Mouse (Mus musculus) brain, adult 2 months (tissue): ENCODE data around the gene Ndst4.

Source experiments
- DNase-seq: peaks from one replicate; pipeline ENCODE4 v3.0.0; 2011; ENCODE audit warnings: low read depth, low spot score

Gene Ndst4

DNA sequence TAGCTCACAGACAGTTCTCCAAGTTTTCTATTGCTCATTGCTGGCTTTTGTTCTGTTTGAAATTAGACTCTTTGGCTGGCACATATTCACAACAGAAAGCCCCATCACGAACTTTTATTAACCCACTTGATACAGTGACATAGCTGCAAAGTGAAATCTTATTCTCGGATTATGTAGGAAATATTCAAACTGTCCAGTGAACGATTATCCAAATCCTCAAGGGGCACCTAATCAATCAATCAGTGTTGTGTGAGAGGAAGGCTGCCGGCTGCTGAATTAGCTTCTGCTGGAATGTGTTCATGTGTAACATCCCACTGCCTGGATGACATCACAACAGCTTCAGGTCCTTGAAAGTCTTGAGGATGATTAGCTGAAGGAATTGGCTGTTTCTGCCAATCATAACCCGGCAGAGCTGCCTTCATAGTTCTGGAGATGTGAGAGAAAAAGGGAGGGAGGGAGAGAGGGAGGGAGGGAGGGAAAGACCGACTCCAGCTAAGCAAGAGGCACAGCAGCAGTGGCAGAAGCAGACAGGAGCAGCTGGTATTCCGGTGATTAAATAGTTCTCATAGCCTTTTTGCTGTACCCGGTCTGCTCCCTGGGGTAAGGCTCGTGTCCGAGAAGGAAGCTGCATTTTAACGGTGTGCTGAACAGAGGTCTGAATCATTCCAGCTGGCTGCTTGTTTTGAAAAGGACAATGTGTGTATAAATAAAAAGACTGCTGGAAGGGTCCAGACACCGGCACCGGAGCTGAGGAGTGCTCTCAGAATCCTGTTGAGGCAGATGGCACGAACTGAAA lies at the start of gene Ndst4:
Gene Ndst4 (plus strand): TSS at position 476 of the 796 bp plus-strand sequence.
- DNase-seq: peak; percentile 74

DNA sequence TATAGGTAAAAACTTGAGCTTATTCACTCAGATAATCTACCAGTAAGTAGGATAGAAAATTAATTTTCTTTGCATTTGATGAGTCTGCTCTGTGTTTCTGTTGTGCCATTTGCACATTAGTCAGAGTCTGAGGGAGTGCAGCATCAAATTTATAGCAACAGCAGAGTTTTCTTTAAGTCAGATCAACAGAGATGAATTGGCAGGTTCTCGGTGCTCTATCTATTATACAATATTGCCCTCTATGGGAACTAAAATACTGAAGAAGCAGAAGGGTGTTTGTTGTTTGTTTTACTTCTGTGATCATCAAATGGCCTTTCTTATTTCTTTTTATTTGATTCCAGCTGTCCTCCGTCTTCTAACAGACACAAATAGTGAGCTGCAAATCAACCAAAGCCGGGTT lies 6.4 kb upstream of the Ndst4 start:
- DNase-seq: peak; percentile 28

DNA sequence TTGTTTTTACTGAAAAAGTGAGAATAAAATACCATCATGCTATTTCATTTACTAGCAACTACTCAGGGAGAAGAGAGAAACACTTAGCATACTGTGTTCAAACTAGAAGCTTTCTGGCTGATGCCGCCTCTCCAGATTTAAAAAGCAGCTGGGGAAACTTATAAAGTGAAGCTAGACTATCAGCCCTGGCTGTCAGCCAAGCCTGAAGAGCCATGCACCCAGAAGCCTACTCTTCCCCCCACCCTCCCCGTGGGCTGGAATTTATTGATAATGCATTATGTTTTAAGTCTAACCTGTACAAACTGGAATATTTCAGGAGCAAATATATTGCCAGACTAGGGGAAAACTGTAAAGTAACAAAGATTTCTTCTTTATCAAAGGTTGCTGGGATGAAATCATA lies 2.6 kb downstream of the Ndst4 start:
- DNase-seq: peak; percentile 19

DNA sequence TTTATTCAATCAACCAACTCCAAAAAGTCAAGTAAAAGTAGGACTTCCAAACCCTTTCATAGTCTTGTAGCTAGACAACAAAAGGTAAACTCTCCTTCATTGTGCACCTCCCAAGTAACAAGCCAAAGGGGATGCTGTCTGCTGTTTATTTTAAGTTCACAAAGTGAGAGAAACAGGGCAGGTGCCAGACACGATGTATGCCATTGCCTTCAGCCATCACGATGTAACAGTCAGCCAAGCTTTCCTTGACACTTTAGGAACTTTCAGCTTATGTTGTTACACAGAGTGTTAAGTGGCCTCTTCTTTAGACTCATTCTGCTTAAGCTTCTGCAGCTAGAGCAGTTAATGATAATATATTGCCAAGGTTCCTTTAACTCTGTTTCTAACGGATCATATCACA lies 3.1 kb downstream of the Ndst4 start:
- DNase-seq: peak; percentile 5

DNA sequence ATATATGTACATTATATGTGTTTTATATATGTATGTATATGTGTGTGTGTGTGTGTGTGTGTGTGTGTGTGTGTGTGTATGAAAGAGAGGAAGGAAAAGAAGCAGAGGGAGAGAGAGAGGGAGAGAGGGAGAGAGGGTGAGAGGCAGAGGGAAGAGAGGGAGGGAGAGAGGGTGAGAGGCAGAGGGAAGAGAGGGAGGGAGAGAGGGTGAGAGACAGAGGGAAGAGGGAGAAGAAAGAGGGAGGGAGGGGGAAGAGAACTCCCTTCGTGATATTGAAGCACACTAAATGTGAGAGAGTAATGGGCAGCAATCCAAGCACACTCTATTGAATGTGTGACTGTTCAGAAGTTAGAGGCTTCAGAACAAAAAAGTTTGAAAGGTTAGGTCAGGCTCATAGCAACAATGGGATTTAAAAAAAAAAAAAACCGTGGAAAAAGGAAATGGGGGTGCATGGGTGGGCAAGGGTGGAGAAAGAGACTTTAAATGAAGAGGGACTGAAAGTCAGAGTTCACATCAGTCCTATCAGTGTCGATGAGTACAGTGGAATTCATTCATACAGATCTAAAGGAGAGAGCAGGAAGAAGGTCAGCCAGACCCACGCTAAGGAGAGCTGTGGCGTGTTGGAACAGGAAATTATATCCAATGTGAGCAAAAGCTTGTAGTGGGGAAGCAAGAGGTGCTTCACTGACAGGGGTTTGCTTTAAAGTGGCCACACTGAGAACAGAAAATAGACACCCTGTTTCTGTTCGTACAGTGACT lies 63.2 kb downstream of the Ndst4 start:
- DNase-seq: no peak

DNA sequence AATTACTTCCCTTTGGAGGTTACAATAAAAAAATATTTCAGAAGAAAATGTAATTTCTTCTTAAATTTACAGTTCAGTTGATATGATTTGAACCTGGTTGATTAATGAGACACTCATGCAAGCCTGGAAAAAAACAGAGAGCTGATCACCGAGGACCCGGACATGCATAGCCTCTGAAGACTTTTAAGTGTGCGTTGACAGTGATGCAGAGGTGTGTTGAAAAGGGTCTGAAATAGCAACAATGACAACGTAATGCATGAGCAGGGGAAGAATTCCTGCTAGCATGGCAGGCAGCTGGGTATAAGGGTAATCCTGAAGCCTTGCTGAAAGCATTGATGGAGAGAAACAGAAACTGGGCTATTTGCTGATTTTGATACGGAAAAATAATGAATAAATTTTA lies 106.2 kb downstream of the Ndst4 start:
- DNase-seq: no peak

DNA sequence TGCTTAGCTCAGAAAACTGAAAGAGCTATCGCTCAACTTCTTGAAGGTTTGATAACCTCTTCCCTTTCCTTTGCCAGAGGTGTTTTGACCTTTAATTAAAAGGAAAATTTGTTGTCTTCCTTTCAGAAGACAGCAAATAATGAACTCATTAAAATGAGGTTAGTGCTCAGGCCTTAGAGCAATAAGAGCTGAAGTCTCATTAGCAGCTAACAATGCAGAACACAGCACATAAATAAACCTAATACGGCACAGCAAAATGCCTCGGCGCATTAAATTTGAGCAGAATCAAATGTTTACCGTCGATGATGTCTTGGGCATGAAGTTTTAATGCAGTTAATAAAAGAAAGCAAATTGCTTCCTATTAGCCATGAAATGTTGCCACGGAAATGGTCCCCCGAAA lies 129.5 kb downstream of the Ndst4 start:
- DNase-seq: no peak

DNA sequence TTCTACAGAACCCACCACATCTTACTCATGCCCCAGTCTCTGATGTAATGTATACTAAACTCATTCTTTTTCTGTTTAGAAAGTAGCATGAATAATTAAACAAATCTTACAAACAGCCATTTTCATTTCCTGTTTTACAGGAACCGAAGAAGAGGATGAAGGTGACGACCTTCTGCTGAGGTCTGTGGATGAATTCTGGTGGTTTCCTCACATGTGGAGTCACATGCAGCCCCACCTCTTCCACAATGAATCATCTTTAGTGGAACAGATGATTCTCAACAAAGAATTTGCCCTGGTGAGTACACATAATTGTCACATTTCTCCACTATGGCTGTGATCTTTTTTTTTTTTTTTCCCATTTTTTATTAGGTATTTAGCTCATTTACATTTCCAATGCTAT lies 166.7 kb downstream of the Ndst4 start:
- DNase-seq: no peak

DNA sequence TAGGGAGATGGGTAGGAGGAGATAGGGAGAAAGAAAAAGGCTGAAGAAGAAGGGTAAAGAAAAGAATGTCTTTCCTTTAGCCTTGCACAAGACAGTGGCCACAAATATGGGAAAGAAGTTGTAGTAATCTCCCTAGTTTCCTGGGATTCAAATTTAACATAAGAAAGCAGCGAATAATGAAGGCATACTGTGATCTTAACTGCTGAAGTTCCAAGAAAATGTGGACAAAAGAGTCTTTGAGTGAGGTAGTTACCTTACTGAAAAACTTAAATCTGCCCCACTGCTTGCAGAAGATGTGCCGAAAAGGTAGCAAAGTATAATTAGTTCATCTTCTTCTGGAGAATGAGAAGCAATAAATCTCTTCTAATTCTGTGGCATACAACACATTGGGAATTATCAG lies 228.4 kb downstream of the Ndst4 start:
- no peak for DNase-seq

DNA sequence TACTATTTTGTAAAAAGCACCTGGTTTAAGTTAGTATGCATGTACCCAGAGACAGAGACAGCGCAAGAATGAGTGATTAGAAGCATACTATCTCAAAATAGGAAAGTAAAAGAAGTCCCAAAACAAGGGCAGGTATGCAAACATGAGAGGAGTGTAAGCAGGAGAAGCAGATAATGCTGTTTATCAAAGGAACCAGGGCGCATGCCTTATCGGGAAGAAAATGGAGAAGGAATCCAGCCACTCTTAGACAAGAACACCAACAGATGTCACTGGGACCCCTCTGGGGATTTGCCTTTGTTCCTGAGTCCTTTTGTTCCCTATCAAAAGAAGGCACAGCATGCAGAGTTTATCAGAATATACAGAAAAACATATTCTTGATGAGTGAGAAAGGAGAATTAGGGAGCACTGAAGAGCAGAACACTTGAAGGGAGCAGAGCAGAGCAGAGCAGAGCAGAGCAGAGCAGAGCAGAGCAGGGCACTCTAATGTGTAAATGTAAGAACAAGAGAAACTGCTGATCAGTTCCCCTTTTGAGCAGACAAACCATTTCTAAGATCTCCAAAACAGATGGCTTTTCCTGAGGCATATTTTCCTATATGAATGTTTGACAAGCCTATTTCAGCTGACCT lies 251.2 kb downstream of the Ndst4 start:
- no peak for DNase-seq

DNA sequence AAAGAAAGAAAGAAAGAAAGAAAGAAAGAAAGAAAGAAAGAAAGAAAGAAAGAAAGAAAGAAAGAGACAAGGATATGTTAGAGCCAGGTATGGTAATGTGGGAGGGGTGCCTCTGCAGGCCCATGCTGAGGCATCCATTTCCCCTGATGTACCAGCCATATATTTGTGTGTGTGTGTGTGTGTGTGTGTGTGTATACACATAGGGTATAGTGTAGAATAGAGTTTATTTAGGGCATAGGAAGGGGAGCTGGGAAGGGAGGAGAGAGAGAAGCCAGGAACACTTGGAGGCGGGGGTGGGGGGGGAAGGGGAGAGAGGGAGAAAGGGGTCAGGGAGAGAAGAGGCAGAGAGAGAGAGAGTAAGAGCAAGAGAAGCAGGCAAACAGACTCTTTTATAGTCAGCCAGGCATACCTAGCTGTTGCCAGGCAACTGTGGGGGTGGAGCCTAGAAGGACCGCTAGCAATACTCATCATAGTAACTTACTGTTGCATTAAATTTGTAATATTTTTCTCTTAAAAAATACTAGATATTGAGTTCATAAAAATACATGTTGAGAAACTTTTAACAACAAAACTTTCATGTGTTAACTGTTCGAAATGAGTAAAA lies 256.3 kb downstream of the Ndst4 start:
- peak; percentile 19 for DNase-seq

DNA sequence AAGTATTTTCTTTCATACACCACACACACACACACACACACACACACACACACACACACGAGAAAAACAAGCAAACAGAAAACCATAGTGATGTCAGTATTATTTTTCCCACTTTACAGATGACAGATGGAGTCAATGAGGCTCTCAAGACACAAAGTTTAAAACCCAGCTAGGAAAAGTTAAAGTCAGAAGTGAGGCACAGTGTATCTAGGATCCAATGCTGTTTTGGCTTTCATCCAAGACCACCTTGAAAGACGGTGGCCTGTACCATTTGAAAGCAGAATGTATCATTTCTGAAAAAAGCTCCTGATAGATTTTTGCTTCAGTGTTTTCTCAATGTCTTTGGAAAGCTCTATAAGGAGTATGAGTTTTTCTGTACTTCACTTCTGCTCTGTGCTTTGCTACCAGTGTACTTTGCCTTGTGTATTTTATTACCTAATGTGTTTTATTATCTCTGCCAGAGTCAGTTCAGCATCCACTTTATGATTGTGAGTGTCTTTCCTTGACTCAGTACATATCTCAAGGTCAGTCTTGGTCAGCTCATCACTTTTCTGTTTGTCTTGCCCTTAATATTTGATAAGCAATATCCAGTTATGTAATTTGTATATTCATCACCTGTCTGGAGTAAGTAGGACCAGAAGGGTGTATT lies 257.1 kb downstream of the Ndst4 start:
- no peak for DNase-seq

DNA sequence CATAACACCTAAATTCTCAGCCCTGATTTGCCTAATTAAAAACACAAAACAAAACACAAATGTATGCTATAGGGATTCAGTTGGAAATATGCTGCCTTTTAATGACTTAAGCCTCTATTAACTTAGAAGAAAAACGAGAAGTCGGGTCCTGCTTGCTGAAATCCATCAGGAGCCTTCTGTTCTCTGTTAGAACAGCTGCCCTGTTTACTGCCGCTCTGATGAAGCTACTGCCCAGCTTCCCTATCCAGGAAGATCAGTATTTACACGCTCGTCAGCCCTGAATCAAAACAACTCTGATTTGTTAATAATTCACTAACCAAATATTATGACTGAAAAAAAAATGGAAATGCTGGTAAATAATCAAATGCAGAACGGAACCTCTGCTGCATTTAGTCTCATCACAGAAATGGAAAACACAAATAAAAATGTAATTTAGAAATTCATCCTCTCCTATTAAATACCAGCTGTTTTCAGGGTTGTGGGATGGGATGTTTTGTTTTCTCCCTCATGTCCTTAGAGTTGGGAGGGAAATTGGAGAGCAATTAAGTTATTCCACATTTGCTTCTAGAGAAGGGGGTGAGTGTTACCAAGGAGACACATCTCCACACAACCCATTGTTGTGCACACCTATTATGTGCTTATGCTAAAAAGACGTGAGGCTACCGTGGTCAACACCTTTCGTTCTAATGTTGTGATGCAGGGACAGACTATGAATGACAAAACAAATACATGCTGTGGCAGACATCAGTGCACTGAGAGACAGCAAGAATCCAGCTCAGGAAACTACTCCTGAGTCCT lies 270.3 kb downstream of the Ndst4 start:
- DNase-seq: peak; percentile 10

DNA sequence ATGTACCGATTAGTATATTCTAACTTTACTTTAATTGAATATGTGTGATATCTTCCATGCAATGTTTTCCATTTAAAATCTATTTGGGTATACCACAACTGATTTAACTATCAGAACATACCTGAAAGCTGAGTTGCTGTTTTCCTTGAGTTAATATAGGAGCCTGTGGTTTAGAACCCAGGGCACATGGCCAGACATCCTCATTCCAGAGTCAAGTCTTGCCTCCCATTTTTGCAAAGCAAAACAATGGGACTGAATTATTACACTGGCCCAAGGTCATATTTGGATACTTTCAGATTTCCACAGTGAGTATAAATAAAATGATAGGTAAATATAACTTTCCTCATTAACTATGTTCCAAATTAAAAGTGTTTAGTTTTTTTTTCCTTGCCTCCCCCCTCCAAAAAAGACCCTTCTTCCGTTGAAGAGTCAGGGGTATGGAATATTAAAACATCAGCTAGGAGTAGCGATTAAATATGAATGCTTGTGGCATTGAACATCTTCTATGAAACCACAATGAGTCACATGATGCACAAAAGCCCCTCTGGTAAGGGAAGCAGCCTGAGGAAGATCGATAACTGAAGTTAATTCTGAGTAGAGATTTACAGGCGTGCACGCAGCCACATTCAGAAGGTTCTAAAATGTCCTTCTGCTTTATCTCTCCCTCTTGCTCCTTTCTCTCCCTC lies 271.5 kb downstream of the Ndst4 start:
- no peak for DNase-seq

DNA sequence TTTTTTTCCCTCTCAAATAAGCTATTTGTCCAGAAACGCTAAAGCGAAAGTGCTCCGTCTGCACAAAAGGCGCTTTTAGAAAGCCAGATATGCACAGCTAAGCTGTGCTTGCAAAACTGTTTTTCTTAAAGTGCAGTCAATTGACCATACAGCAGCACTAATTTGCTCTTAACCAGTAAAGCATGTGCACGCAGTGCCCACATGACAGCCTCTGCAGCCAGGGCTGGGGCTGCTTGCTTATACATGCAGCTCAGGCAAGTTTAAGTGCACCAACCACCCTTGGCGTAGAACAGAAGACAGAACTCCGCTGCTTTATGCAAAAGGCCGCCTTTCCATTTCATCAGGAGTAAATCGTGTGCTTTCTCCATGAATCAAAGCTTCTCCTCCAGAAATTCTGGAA lies 275.0 kb downstream of the Ndst4 start:
- DNase-seq: peak; percentile 45

DNA sequence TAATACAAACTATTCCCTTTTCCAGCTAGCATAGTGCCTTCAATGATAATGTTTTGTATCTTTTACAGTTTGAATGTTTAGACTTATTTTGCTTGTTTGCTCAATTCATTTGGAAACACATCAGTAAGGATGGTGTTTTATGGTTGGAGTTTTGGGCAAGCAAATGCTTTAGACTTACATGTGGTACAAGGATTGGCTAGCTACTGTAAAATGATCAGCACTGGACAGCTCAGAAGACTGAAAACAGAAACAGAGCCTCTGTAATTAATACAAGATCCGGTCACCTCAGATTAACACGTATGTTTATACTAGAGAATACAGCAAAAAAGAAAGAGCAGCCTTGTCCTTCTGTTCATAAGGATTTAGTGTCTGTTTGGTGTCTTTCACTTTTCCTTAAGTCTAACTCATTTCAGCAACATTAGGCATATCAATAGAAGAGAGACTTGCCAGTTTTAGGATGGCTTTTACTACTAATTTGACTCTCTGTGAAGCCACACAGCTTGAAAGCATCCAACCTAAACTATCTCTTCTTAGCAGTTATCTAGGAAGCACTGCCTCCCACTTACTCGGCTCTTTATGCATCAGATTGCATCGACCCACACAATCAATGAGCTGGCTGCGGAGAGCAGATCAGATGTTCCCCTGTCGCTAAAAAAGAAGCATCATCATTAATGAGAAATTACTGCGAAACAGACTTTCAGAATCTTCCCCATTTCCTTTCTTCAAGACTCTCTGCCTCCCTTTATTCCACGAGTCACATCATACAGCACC lies 279.8 kb downstream of the Ndst4 start:
- DNase-seq: peak; percentile 55

DNA sequence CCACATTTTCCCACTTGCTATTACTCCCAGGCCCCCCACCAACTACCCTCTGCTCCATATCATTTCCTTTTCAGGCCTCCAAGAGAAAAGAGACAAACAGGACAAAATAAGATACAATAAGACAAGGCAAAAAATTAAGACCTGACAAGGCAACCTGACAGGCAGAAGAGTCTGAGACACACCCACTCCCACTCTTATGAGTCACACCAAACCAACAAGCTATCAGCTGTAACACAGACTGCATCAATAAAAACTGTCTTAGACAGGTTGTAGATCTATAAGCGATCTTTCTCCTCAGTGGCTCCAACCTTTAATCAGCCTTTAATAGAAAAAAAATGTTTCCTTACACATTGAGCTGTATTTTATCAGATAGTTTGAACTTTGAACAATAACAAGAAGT lies 280.7 kb downstream of the Ndst4 start:
- peak; percentile 10 for DNase-seq

DNA sequence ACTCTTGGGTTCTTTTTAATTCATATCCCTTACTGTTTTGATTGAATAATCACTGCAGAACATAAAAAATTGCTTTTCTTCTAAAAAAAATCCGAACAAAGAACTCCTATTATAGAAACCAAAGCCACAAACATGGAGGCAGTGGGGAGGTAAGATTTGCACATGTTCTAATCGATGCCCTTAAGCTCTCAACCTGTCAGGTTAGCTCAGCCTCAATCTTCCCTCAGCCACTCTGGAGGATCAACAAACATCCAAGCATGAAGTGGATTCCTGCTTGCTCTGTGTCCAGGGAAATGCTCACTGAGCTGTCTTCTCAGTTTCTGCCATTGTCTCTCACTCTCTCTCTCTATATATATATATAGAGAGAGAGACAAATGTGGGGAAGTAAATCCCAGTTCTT lies 283.7 kb downstream of the Ndst4 start:
- no peak for DNase-seq

DNA sequence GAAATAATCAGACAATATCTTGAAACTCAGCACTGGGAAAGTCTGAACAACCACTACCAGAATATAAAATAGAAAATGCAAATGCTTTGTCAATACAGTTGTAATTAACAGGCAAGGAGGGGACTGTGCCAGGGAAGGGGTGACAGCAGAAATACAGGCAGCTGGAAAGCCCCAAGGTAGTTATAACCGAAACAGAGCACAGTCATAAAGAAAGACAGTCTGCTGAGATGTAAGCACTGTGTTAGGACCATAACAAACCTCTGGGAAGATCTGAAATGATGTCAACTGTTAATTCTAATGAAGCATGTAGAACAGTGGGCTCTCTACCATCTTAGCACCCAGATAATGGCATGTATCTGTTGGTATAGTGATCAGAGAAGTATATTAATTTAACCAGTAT lies 287.1 kb downstream of the Ndst4 start:
- DNase-seq: no peak

DNA sequence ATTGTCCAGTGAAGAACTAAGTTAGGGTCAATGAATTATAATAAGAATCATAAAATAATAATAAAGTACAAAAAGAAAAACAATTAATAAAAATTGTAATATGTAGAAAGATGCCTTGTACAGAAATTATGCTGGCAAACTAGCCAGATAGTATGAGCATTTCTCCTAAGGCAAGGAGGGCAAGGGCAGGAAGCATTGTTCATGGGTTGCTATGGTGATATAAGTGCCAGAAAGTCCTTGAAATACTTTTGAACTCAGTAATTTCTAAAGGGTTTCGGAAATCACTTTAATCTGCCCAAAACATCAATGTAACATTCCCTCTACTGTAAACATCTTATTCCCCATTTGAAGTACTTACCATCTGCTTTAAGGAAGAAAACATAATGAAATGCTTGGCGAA lies 319.1 kb downstream of the Ndst4 start:
- DNase-seq: no peak
